Mouse (Mus musculus) thymus, adult 2 months (tissue): ENCODE data around the gene Slc39a11. TPM values are rescaled to one million over a fixed set of nuclear protein-coding genes. Genes with fewer than 3 reads are reported as not detected.
A peak's percentile ranks its signal among the peaks of the same experiment; 100 is the strongest.

Source experiments
- DNase-seq: peaks from one replicate; pipeline ENCODE4 v3.0.0; 2021
- H3K27ac ChIP-seq: fragments of 200-500 bp; 2 replicates; pipeline ENCODE4 v1.5.1; 2012; ENCODE audit warnings: low read length, control low read depth; ENCODE audit not compliant: control insufficient read depth, insufficient read depth
- H3K27me3 ChIP-seq: fragments of 200-500 bp; 2 replicates; pipeline ENCODE4 v1.6.1; 2012; ENCODE audit warnings: mild to moderate bottlenecking, low read length, moderate library complexity, mixed read lengths; ENCODE audit not compliant: control insufficient read depth, insufficient read depth
- H3K36me3 ChIP-seq: fragments of 200-500 bp; 2 replicates; pipeline ENCODE4 v1.6.1; 2012; ENCODE audit warnings: mild to moderate bottlenecking, low read length, moderate library complexity; ENCODE audit not compliant: control insufficient read depth, insufficient read depth
- H3K4me1 ChIP-seq: fragments of 200-500 bp; replicated peaks from 2 replicates; pipeline ENCODE4 v1.6.1; 2012; ENCODE audit warnings: low read length; ENCODE audit not compliant: control insufficient read depth, insufficient read depth
- H3K4me3 ChIP-seq: fragments of 200-500 bp; 2 replicates; pipeline ENCODE4 v1.5.1; 2012; ENCODE audit warnings: mild to moderate bottlenecking, low read length, control low read depth, moderate library complexity; ENCODE audit not compliant: control insufficient read depth, insufficient read depth
- CTCF ChIP-seq: fragments of 200-500 bp; IDR thresholded peaks from 2 replicates; pipeline ENCODE4 v1.5.1; 2012; ENCODE audit warnings: mild to moderate bottlenecking, control low read depth, low read length, moderate library complexity, borderline replicate concordance; ENCODE audit not compliant: control insufficient read depth, poor library complexity, insufficient read depth; ENCODE audit errors: extremely low read depth
- POLR2A ChIP-seq: fragments of 200-500 bp; IDR thresholded peaks from 2 replicates; pipeline ENCODE4 v1.6.1; 2012; ENCODE audit warnings: mild to moderate bottlenecking, low read length, control low read depth, moderate library complexity; ENCODE audit not compliant: control insufficient read depth, poor library complexity, insufficient read depth; ENCODE audit errors: extremely low read depth
- WGBS: fragments of 180-500 bp; shearing (Covaris S2); methylation state at CpG from one replicate; pipeline ENCODE4 v1.1.7; 2018; 5-methylcytosine and 5-hydroxymethylcytosine counted together
- polyA plus RNA-seq: library from polyadenylated mRNA; depleted of rRNA; stranded (reverse); fragments of >200 nt; gene quantifications from 2 replicates; pipeline ENCODE4 v1.2.3, GENCODE M21; 2012

Gene Slc39a11
- polyA plus RNA-seq, 1 experiment, result 18.0 TPM

DNA sequence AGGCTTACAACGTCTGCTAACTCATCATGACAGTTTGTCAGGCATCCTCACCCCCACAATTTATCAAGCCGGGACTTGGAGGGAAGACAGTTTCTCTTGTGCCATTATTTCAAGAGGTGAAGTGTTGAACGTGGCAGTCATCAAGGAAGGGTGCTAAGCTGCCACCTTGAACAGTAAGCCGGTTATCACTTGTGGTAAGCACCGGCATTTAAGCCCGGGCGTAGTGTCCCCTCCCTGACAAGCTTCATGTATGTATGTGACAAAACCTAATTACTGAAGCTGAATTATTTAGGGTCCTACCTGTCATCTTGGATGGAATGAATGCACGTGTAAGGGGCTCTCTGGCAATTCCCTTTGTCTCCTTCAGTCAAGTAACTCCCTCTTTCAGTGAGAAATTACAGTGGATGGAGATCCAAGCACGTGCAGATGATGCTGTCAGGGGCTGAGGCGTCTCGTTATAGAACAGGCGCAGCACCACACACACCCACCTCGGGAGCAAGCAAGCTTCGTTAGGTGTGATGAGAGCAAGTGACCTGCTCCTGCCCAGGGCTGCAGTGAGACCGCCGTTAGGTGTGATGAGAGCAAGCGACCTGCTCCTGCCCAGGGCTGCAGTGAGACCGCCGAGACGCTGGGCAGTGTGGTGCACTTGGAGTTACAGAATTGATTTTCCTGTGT lies 149.1 kb downstream of the Slc39a11 start:
- Histone ChIP-seq H3K27ac (no peak overlapping the region), H3K4me3 (no peak overlapping the region), H3K27me3 (no peaks in the 10 kb centered on the region), H3K36me3 (no peaks in the 10 kb centered on the region), H3K4me1 (0 out of 2 replicates have a peak, but pooled peaks cover 2% of the 10 kb centered on the region)
- 93% methylated on average over 20 of the region's 20 CpGs for WGBS
- no peak for TF ChIP-seq CTCF
- TF ChIP-seq POLR2A, result no peak
- DNase-seq, result no peak

DNA sequence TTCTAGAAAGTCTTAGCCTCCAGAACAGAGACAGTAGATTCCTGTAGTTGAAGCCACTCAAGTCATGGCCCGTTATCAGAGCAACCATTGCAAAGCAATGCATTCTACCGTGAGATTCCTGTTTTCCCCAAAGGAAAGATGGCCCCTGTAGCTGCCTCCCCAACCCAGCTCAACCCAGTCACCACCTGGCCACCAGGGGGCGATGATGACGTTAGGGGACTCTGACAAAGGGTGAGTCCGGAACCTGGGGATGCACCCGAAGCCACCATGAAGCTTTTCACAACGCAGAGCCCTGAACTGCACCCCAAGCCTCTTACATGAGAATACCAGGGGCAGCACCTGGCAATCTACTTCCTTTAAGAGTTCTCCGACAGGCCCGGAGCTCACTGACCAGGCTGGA lies 151.0 kb downstream of the Slc39a11 start:
- Histone ChIP-seq H3K36me3 (no peaks in the 10 kb centered on the region), H3K27ac (no peak overlapping the region), H3K4me1 (0 out of 2 replicates have a peak, but pooled peaks cover 2% of the 10 kb centered on the region), H3K4me3 (no peak overlapping the region), H3K27me3 (no peaks in the 10 kb centered on the region)
- WGBS, result 59% methylated on average over 9 of the region's 9 CpGs
- DNase-seq, result peak; percentile 84
- TF ChIP-seq POLR2A, result no peak
- peak; percentile 92 for TF ChIP-seq CTCF

DNA sequence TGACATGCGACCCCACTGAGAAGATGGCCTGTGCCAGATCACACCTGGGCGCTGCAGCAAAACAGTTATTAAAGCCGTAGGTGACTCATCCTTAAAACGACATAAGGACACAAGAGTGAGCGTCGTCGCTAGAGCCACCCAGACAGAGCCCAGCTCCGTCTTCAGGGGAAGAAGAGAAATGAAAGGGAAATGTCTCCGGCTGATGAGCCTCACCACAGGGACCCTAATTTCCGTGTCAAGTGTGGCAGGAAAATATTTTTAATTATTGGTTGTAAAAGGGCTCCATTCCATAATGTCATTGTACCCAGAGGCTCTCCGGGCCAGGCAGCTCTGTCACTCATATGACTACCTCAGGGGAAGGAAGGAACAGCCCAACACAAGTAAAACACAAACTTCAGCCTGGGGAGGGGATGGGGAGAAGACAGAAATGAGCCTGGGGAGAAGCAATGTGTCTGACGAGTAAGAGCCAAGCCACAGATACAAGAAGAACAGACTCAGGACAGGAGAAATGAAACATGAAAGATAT lies 155.8 kb downstream of the Slc39a11 start:
- DNase-seq, result no peak
- no peak overlapping the region for H3K27ac ChIP-seq
- H3K4me1 ChIP-seq, result peaks cover 19% of the 10 kb centered on the region
- 93% methylated on average over 12 of the region's 12 CpGs for WGBS
- no peaks in the 10 kb centered on the region for H3K36me3 ChIP-seq
- H3K4me3 ChIP-seq, result no peak overlapping the region
- H3K27me3 ChIP-seq, result no peaks in the 10 kb centered on the region
- no peak for TF ChIP-seq POLR2A
- TF ChIP-seq CTCF, result no peak

DNA sequence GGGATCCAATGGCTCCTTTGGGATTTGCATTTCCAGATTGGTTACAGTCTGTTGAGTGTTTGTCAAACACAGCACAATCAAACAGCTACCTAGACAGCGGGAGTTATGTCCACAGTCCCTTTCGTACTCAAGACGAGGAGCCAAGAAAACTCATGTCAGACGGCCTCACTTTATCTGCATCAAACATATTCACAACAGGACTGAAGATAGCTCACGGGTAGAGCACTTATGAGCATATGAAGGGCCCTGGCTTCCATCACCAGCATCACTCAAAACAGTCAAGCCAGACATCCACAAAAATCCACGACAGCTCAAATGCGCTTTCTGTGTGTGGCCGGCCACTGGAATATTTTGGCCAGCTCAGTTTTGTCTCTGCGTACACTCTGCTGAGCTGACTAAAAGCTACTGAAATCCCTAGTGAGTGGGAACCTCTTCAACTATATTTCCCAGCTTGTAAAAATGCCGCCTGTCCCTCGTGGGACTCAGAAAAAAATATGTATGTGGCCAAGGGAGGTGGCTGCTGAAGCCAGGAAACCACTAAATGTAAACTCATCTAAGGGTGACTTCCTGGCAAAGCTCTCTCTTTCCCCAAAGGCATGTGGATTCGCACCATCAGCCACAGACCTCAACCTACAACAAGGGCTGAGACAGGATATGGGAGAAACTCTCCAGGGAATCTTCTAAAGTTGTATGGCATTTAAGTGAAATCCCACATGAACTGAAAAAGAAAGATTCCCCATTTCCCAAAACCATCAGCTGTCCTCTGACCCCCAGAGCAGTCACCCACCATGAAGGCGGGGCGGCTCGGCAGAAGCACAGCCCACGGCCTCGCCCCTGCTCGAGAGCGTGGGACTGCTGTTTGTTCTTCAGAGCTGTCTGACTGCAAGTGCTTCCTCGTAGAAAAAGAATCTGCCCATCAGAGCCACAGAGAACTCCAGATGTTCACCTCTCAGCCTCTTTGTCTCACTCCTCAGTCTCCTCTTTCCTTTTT lies 159.1 kb downstream of the Slc39a11 start:
- Histone ChIP-seq H3K4me3 (no peak overlapping the region), H3K27me3 (no peaks in the 10 kb centered on the region), H3K36me3 (no peaks in the 10 kb centered on the region), H3K27ac (no peak overlapping the region), H3K4me1 (peaks cover 34% of the 10 kb centered on the region)
- WGBS, result 48% methylated on average over 20 of the region's 20 CpGs
- DNase-seq, result no peak
- TF ChIP-seq CTCF (no peak), POLR2A (no peak)

DNA sequence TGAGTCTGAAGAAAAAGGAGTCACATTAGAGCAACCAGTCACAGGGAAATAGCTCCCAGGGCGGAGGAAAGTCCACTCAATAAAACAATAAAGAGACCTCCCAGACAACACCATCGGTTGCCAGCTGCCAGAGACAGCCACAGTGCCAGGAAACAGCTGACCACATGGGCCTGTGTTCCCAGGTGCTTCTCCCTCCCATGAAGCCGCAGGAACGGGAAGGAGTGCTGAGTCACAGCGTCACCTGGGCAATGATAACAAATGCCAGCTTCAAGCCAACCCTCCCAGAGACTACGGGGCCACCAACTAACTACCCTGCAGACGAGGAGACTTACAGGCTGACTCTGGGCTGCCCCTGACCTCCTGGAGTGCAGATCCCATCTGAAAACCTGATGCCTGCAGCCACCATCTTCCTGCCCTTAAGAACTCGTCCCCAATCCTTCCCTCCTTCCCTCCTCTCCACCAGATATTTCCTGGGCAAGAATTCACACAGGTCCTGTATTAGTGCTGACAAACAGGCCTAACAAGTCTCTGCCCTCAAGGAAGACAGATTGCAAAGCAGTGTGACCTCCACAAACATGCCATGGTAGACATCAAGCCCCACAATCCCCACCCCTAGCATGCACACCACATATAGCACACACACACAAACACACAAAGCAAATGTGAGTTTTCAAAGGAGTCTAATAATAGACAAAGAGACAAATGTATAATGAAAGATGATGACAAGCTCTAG lies 162.1 kb downstream of the Slc39a11 start:
- Histone ChIP-seq H3K4me3 (no peak overlapping the region), H3K27me3 (no peaks in the 10 kb centered on the region), H3K36me3 (no peaks in the 10 kb centered on the region), H3K27ac (no peak overlapping the region), H3K4me1 (peaks cover 38% of the 10 kb centered on the region)
- WGBS, result 11% methylated on average over 8 of the region's 8 CpGs
- DNase-seq, result peak; percentile 21
- TF ChIP-seq CTCF, result no peak
- TF ChIP-seq POLR2A, result no peak

DNA sequence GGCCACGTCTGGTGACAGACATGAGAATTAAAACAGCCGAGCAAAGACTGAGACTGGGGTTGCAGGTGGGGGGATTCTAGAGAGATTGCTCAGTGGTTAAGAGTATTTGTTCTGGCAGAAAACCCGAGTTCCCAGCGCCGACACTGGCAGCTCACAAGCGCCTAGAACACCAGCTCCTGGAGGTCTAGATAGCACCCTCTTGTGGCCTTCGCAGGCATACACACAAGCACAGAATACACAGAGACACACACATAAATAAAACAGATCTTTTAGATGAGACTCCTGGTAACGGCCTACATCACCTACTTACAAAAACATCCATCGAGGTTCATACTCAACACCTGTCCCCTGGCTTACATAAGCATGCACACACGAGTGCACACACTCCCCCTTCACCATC lies 165.8 kb downstream of the Slc39a11 start:
- TF ChIP-seq CTCF (no peak), POLR2A (no peak)
- Histone ChIP-seq H3K27me3 (no peaks in the 10 kb centered on the region), H3K36me3 (no peaks in the 10 kb centered on the region), H3K4me3 (no peak overlapping the region), H3K4me1 (peaks cover 31% of the 10 kb centered on the region), H3K27ac (no peak overlapping the region)
- 94% methylated on average over 10 of the region's 10 CpGs for WGBS
- DNase-seq, result no peak
